Mouse (Mus musculus) left cerebral cortex, postnatal 25 days (tissue): ENCODE measurements around the gene Ap2b1. TPM values are rescaled to one million over a fixed set of nuclear protein-coding genes. Genes with fewer than 3 reads are reported as not detected.

Source experiments
- DNase-seq, 2 experiments: peaks; one replicate each; pipeline ENCODE4 v3.0.0; 2022; ENCODE audit warnings: low spot score in 2 of 2, mixed read lengths in 1 of 2
- intact Hi-C: fragments of 180-260 bp; cut with DNase I; formaldehyde crosslinking; loops from one replicate; pipeline ENCODE4 v1.15.1; 2025
- total RNA-seq, 2 experiments: library from RNA; stranded (reverse); gene quantifications; 2 replicates each; pipeline ENCODE4 v1.2.3; 2021

The Ap2b1 gene
- total RNA-seq, 2 experiments from 2014 or later, result 291 to 311 TPM

GRCm38 (mm10) chr11:83382876-83383531 is 84.2 kb downstream of the Ap2b1 start:
- intact Hi-C loops, result no loop called here
- peak in 1 of 2 experiments; percentile 58 for DNase-seq

GRCm38 (mm10) chr11:83383532-83383887 is 84.7 kb downstream of the Ap2b1 start:
- no peak for DNase-seq
- intact Hi-C loops, result no loop called here

GRCm38 (mm10) chr11:83393062-83393461 is 94.2 kb downstream of the Ap2b1 start:
- peak in 1 of 2 experiments; percentile 69 for DNase-seq
- intact Hi-C loops, result no loop called here

- peak in 1 of 2 experiments; percentile 46 for DNase-seq
- intact Hi-C loops, result no loop called here
Measured at GRCm38 (mm10) chr11:83394802-83395439, 96.1 kb downstream of the Ap2b1 start.

GRCm38 (mm10) chr11:83397626-83398025 is 98.8 kb downstream of the Ap2b1 start:
- DNase-seq, result no peak
- intact Hi-C loops, result no loop called here

- intact Hi-C loops, result no loop called here
Measured at GRCm38 (mm10) chr11:83398724-83399123, 99.9 kb downstream of the Ap2b1 start.

GRCm38 (mm10) chr11:83403787-83404186 is 105.0 kb downstream of the Ap2b1 start:
- DNase-seq, result no peak
- intact Hi-C loops, result no loop called here

More at GRCm38 (mm10) chr11:83398724-83399123, 99.9 kb downstream of the Ap2b1 start:
- no peak for DNase-seq

- intact Hi-C loops, result loop anchor here (5.0 kb wide), 1 partner anchor 34 kb away; no protein-coding TSS in a partner anchor
- DNase-seq, result peak in 1 of 2 experiments; percentile 86
Measured at GRCm38 (mm10) chr11:83406391-83406790, 107.6 kb downstream of the Ap2b1 start.

GRCm38 (mm10) chr11:83408242-83408641 is 109.4 kb downstream of the Ap2b1 start:
- intact Hi-C loops, result loop anchor here (5.0 kb wide), 1 partner anchor 36 kb away; no protein-coding TSS in a partner anchor
- DNase-seq, result no peak

- intact Hi-C loops, result loop anchor here (5.0 kb wide), 1 partner anchor 37 kb away; no protein-coding TSS in a partner anchor
- peak in 1 of 2 experiments; percentile 9 for DNase-seq
Measured at GRCm38 (mm10) chr11:83409087-83409754, 110.4 kb downstream of the Ap2b1 start, which contains the start of gene Rasl10b. Gene Rasl10b (plus strand): TSS chr11:83409137.

- intact Hi-C loops, result loop anchor here (5.0 kb wide), 1 partner anchor 38 kb away; no protein-coding TSS in a partner anchor
- DNase-seq, result no peak
Measured at GRCm38 (mm10) chr11:83409792-83410291, 111.0 kb downstream of the Ap2b1 start.

- intact Hi-C loops, result no loop called here
- no peak for DNase-seq
Measured at GRCm38 (mm10) chr11:83410510-83410909, 111.7 kb downstream of the Ap2b1 start.

- DNase-seq, result peak in 1 of 2 experiments; percentile 33
- intact Hi-C loops, result no loop called here
Measured at GRCm38 (mm10) chr11:83417080-83417479, 118.3 kb downstream of the Ap2b1 start.

- peak; percentile 34 to 71 for DNase-seq
- intact Hi-C loops, result no loop called here
Measured at GRCm38 (mm10) chr11:83417708-83418107, 118.9 kb downstream of the Ap2b1 start.

- peak; percentile 73 to 83 for DNase-seq
- intact Hi-C loops, result no loop called here
Measured at GRCm38 (mm10) chr11:83418566-83418965, 119.7 kb downstream of the Ap2b1 start.

GRCm38 (mm10) chr11:83420338-83420737 is 121.5 kb downstream of the Ap2b1 start:
- intact Hi-C loops, result no loop called here

GRCm38 (mm10) chr11:83421305-83421704 is 122.5 kb downstream of the Ap2b1 start:
- peak in 1 of 2 experiments; percentile 14 for DNase-seq
- intact Hi-C loops, result no loop called here

More at GRCm38 (mm10) chr11:83420338-83420737, 121.5 kb downstream of the Ap2b1 start:
- peak in 1 of 2 experiments; percentile 38 for DNase-seq

GRCm38 (mm10) chr11:83424681-83425080 is 125.9 kb downstream of the Ap2b1 start:
- intact Hi-C loops, result loop anchor here (2.0 kb wide), 2 partner anchors 68 to 98 kb away; no protein-coding TSS in a partner anchor
- peak; percentile 80 for DNase-seq

GRCm38 (mm10) chr11:83426964-83427363 is 128.1 kb downstream of the Ap2b1 start:
- DNase-seq, result no peak
- intact Hi-C loops, result no loop called here

- intact Hi-C loops, result no loop called here
Measured at GRCm38 (mm10) chr11:83429355-83429754, 130.5 kb downstream of the Ap2b1 start, which contains the start of gene Gas2l2. Gene Gas2l2 (minus strand): TSS chr11:83429455.

More at GRCm38 (mm10) chr11:83429355-83429754, 130.5 kb downstream of the Ap2b1 start, which contains the start of gene Gas2l2:
- no peak for DNase-seq
